Mouse (Mus musculus) intestine, embryonic 16.5 days (tissue): ENCODE measurements at regions not wholly inside any gene's neighbourhood (a gene's known extent, or its start where the extent isn't known, plus 50 kb on each side); places are given as distances from the start of the nearest gene placed in this dataset.

Experiments
- ATAC-seq: fragments of 200-750 bp; cut with Nextera tagmentation; 2 replicates; pipeline ENCODE4 v1.8.0; 2017; ENCODE audit warnings: moderate TSS enrichment, moderate library complexity
- H3K27ac ChIP-seq: fragments of 300-500 bp; sonication (generic); 2 replicates; pipeline ENCODE4 v1.5.1; 2014; ENCODE audit warnings: mild to moderate bottlenecking, low read length
- H3K27me3 ChIP-seq: fragments of 300-500 bp; sonication (generic); replicated peaks from 2 replicates; pipeline ENCODE4 v1.6.1; 2014; ENCODE audit warnings: low read length, control low read depth, mixed read lengths; ENCODE audit not compliant: control insufficient read depth, insufficient read depth
- H3K36me3 ChIP-seq: fragments of 300-500 bp; sonication (generic); 2 replicates; pipeline ENCODE4 v1.6.1; 2014; ENCODE audit warnings: low read length, control low read depth; ENCODE audit not compliant: control insufficient read depth, insufficient read depth
- H3K4me1 ChIP-seq: fragments of 300-500 bp; sonication (generic); 2 replicates; pipeline ENCODE4 v1.6.1; 2014; ENCODE audit warnings: low read length, control low read depth, mixed read lengths; ENCODE audit not compliant: control insufficient read depth, insufficient read depth
- H3K4me2 ChIP-seq: fragments of 300-500 bp; sonication (generic); 2 replicates; pipeline ENCODE4 v1.6.1; 2014; ENCODE audit warnings: low read depth, low read length, control low read depth
- H3K4me3 ChIP-seq: fragments of 300-500 bp; sonication (generic); 2 replicates; pipeline ENCODE4 v1.5.1; 2014; ENCODE audit warnings: mild to moderate bottlenecking, low read length
- H3K9ac ChIP-seq: fragments of 300-500 bp; sonication (generic); 2 replicates; pipeline ENCODE4 v1.6.1; 2014; ENCODE audit warnings: low read depth, low read length
- H3K9me3 ChIP-seq: fragments of 300-500 bp; sonication (generic); 2 replicates; pipeline ENCODE4 v1.6.1; 2016; ENCODE audit warnings: low read length, control low read depth; ENCODE audit not compliant: control insufficient read depth
- WGBS: fragments of 180-500 bp; shearing (Covaris S2); extraction: QIAGEN DNeasy Blood & Tissue Kit; methylation state at CpG from one replicate; pipeline ENCODE4 v1.1.7; 2014; 5-methylcytosine and 5-hydroxymethylcytosine counted together

GRCm38 (mm10) chr4:101350222-101350621 is 68.9 kb upstream of the Ak4 start:
- WGBS: 89% methylated on average over 3 of the region's 3 CpGs
- H3K36me3 ChIP-seq: no peaks in the 10 kb centered on the region
- H3K4me3 ChIP-seq: no peak overlapping the region
- H3K4me1 ChIP-seq: 0 out of 2 replicates have a peak, but pooled peaks cover 2% of the 10 kb centered on the region
- no peaks in the 10 kb centered on the region for H3K27me3 ChIP-seq
- H3K9ac ChIP-seq: no peak overlapping the region
- ATAC-seq: no peak
- H3K27ac ChIP-seq: no peak overlapping the region
- no peak overlapping the region for H3K4me2 ChIP-seq
- H3K9me3 ChIP-seq: no peaks in the 10 kb centered on the region

- Histone ChIP-seq H3K27ac (no peak overlapping the region), H3K4me2 (no peak overlapping the region)
- WGBS: 20% methylated on average over 4 of the region's 4 CpGs
Observed at GRCm38 (mm10) chr4:101349413-101349812, 69.7 kb upstream of the Ak4 start.

GRCm38 (mm10) chr4:101347309-101347708 is 71.8 kb upstream of the Ak4 start:
- H3K27ac ChIP-seq: no peak overlapping the region
- no peaks in the 10 kb centered on the region for H3K27me3 ChIP-seq
- no peak overlapping the region for H3K4me2 ChIP-seq
- H3K4me1 ChIP-seq: no peaks in the 10 kb centered on the region
- no peaks in the 10 kb centered on the region for H3K36me3 ChIP-seq
- no peaks in the 10 kb centered on the region for H3K9me3 ChIP-seq
- 83% methylated on average over 6 of the region's 6 CpGs for WGBS
- no peak overlapping the region for H3K9ac ChIP-seq
- no peak overlapping the region for H3K4me3 ChIP-seq
- ATAC-seq: no peak

More at GRCm38 (mm10) chr4:101349413-101349812, 69.7 kb upstream of the Ak4 start:
- H3K27me3 ChIP-seq: no peaks in the 10 kb centered on the region
- no peak for ATAC-seq
- no peaks in the 10 kb centered on the region for H3K36me3 ChIP-seq
- H3K9ac ChIP-seq: no peak overlapping the region
- 0 out of 2 replicates have a peak, but pooled peaks cover 2% of the 10 kb centered on the region for H3K4me1 ChIP-seq
- H3K4me3 ChIP-seq: no peak overlapping the region
- no peaks in the 10 kb centered on the region for H3K9me3 ChIP-seq

GRCm38 (mm10) chr4:101342071-101342762 is 76.9 kb upstream of the Ak4 start:
- H3K27ac ChIP-seq: no peak overlapping the region
- no peaks in the 10 kb centered on the region for H3K27me3 ChIP-seq
- WGBS: 92% methylated on average over 8 of the region's 8 CpGs
- ATAC-seq: no peak
- no peaks in the 10 kb centered on the region for H3K9me3 ChIP-seq
- no peak overlapping the region for H3K4me2 ChIP-seq
- no peak overlapping the region for H3K9ac ChIP-seq
- no peak overlapping the region for H3K4me3 ChIP-seq
- H3K4me1 ChIP-seq: no peaks in the 10 kb centered on the region
- no peaks in the 10 kb centered on the region for H3K36me3 ChIP-seq

GRCm38 (mm10) chr4:101340741-101341140 is 75.7 kb upstream of the Jak1 start:
- no peaks in the 10 kb centered on the region for H3K27me3 ChIP-seq
- H3K27ac ChIP-seq: no peak overlapping the region
- ATAC-seq: no peak
- no peak overlapping the region for H3K4me2 ChIP-seq
- H3K36me3 ChIP-seq: no peaks in the 10 kb centered on the region
- H3K4me3 ChIP-seq: no peak overlapping the region
- H3K9me3 ChIP-seq: no peaks in the 10 kb centered on the region
- no peaks in the 10 kb centered on the region for H3K4me1 ChIP-seq
- H3K9ac ChIP-seq: no peak overlapping the region

- Histone ChIP-seq H3K36me3 (no peaks in the 10 kb centered on the region), H3K4me2 (no peak overlapping the region), H3K4me3 (no peak overlapping the region), H3K9ac (no peak overlapping the region), H3K9me3 (no peaks in the 10 kb centered on the region), H3K4me1 (no peaks in the 10 kb centered on the region), H3K27ac (no peak overlapping the region), H3K27me3 (no peaks in the 10 kb centered on the region)
- ATAC-seq: no peak
Observed at GRCm38 (mm10) chr4:101338211-101338610, 73.1 kb upstream of the Jak1 start.

GRCm38 (mm10) chr4:101336811-101337210 is 71.7 kb upstream of the Jak1 start:
- WGBS: 32% methylated on average over 4 of the region's 4 CpGs

GRCm38 (mm10) chr4:101336371-101336770 is 71.3 kb upstream of the Jak1 start:
- Histone ChIP-seq H3K9me3 (no peaks in the 10 kb centered on the region), H3K36me3 (no peaks in the 10 kb centered on the region), H3K4me3 (no peak overlapping the region), H3K9ac (no peak overlapping the region), H3K27ac (no peak overlapping the region), H3K4me1 (no peaks in the 10 kb centered on the region), H3K27me3 (no peaks in the 10 kb centered on the region), H3K4me2 (no peak overlapping the region)
- no peak for ATAC-seq

More at GRCm38 (mm10) chr4:101336811-101337210, 71.7 kb upstream of the Jak1 start:
- H3K36me3 ChIP-seq: no peaks in the 10 kb centered on the region
- no peak overlapping the region for H3K4me3 ChIP-seq
- no peak overlapping the region for H3K27ac ChIP-seq
- no peak overlapping the region for H3K4me2 ChIP-seq
- H3K9ac ChIP-seq: no peak overlapping the region
- H3K9me3 ChIP-seq: no peaks in the 10 kb centered on the region
- H3K4me1 ChIP-seq: no peaks in the 10 kb centered on the region
- ATAC-seq: peak; percentile 53
- no peaks in the 10 kb centered on the region for H3K27me3 ChIP-seq

GRCm38 (mm10) chr4:101333868-101334267 is 68.8 kb upstream of the Jak1 start:
- no peak overlapping the region for H3K4me2 ChIP-seq
- ATAC-seq: no peak
- H3K36me3 ChIP-seq: no peaks in the 10 kb centered on the region
- no peaks in the 10 kb centered on the region for H3K9me3 ChIP-seq
- H3K4me3 ChIP-seq: no peak overlapping the region
- H3K9ac ChIP-seq: no peak overlapping the region
- no peak overlapping the region for H3K27ac ChIP-seq
- 95% methylated on average over 10 of the region's 10 CpGs for WGBS
- no peaks in the 10 kb centered on the region for H3K27me3 ChIP-seq
- no peaks in the 10 kb centered on the region for H3K4me1 ChIP-seq

GRCm38 (mm10) chr4:101333036-101333435 is 68.0 kb upstream of the Jak1 start:
- Histone ChIP-seq H3K4me2 (no peak overlapping the region), H3K9me3 (no peaks in the 10 kb centered on the region), H3K27me3 (no peaks in the 10 kb centered on the region), H3K27ac (no peak overlapping the region), H3K4me3 (no peak overlapping the region), H3K36me3 (no peaks in the 10 kb centered on the region), H3K4me1 (no peaks in the 10 kb centered on the region), H3K9ac (no peak overlapping the region)
- 65% methylated on average over 3 of the region's 3 CpGs for WGBS
- no peak for ATAC-seq
